Mouse (Mus musculus) midbrain, embryonic 12.5 days (tissue): Measurements from ENCODE around the gene Lsm12. TPM values are rescaled to one million over a fixed set of nuclear protein-coding genes. Genes with fewer than 3 reads are reported as not detected.

ENCODE experiments used
- ATAC-seq: fragments of 200-750 bp; cut with Nextera tagmentation; 2 replicates; pipeline ENCODE4 v1.8.0; 2017; ENCODE audit warnings: low read depth, moderate TSS enrichment, moderate library complexity; ENCODE audit not compliant: low FRiP score
- H3K27ac ChIP-seq: fragments of 300-500 bp; sonication (generic); replicated peaks from 2 replicates; pipeline ENCODE4 v1.5.1; 2016; ENCODE audit warnings: mild to moderate bottlenecking
- H3K27me3 ChIP-seq: fragments of 300-500 bp; sonication (generic); 2 replicates; pipeline ENCODE4 v1.6.1; 2016; ENCODE audit warnings: mild to moderate bottlenecking
- H3K36me3 ChIP-seq: fragments of 300-500 bp; sonication (generic); 2 replicates; pipeline ENCODE4 v1.6.1; 2016
- H3K4me1 ChIP-seq: fragments of 300-500 bp; sonication (generic); 2 replicates; pipeline ENCODE4 v1.6.1; 2016
- H3K4me2 ChIP-seq: fragments of 300-500 bp; sonication (generic); replicated peaks from 2 replicates; pipeline ENCODE4 v1.6.1; 2016; ENCODE audit warnings: mild to moderate bottlenecking, moderate library complexity
- H3K4me3 ChIP-seq: fragments of 300-500 bp; sonication (generic); 2 replicates; pipeline ENCODE4 v1.5.1; 2016; ENCODE audit warnings: mild to moderate bottlenecking
- H3K9ac ChIP-seq: fragments of 300-500 bp; sonication (generic); replicated peaks from 2 replicates; pipeline ENCODE4 v1.6.1; 2016; ENCODE audit warnings: mild to moderate bottlenecking, moderate library complexity
- H3K9me3 ChIP-seq: fragments of 300-500 bp; sonication (generic); 2 replicates; pipeline ENCODE4 v1.6.1; 2016; ENCODE audit warnings: mild to moderate bottlenecking
- WGBS: fragments of 180-500 bp; shearing (Covaris S2); methylation state at CpG from one replicate; pipeline ENCODE4 v1.1.7; 2016; 5-methylcytosine and 5-hydroxymethylcytosine counted together
- polyA plus RNA-seq: library from polyadenylated mRNA; unstranded; fragments of >200 nt; fragmentation: Nextera tagmentation; extraction: Ambion mirVana; gene quantifications from 2 replicates; pipeline ENCODE4 v1.2.1, GENCODE M21; 2016

The Lsm12 gene
- polyA plus RNA-seq, 1 experiment from 2014 or later, result 119 TPM

DNA sequence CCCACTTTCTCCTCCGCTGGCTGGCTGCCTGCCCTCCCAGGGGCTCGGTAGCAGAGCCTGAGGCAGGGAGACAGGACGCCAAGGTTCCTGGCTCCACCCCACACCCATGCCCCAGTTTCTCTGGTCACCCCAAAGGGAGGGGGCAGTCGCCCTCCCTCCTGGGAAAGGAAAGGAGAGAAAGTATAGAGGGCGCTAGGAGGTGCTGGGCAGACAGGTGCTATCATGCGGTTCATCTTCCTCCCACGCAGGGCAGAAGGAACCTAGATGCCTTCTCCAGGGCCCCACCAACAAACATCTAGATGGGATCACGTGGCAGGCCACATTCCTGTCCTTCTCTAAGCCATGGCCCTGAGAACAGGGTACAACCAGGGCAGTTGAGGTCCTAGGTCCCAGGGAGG, 36.9 kb upstream of the Lsm12 start:
- 81% methylated on average over 8 of the region's 8 CpGs for WGBS
- H3K4me1 ChIP-seq, result peaks cover 66% of the 10 kb centered on the region
- no peak overlapping the region for H3K27ac ChIP-seq
- H3K4me2 ChIP-seq, result no peak overlapping the region
- no peak overlapping the region for H3K4me3 ChIP-seq
- no peak overlapping the region for H3K9ac ChIP-seq
- H3K27me3 ChIP-seq, result no peaks in the 10 kb centered on the region
- no peaks in the 10 kb centered on the region for H3K9me3 ChIP-seq
- peaks cover 37% of the 10 kb centered on the region for H3K36me3 ChIP-seq
- ATAC-seq, result no peak

GRCm38 (mm10) chr11:102221243-102221953, 36.3 kb upstream of the Lsm12 start:
- no peak overlapping the region for H3K4me3 ChIP-seq
- H3K4me1 ChIP-seq, result peaks cover 65% of the 10 kb centered on the region
- no peak overlapping the region for H3K27ac ChIP-seq
- no peak overlapping the region for H3K4me2 ChIP-seq
- ATAC-seq, result no peak
- H3K27me3 ChIP-seq, result no peaks in the 10 kb centered on the region
- no peak overlapping the region for H3K9ac ChIP-seq
- no peaks in the 10 kb centered on the region for H3K9me3 ChIP-seq
- H3K36me3 ChIP-seq, result peaks cover 37% of the 10 kb centered on the region
- 90% methylated on average over 8 of the region's 8 CpGs for WGBS

DNA sequence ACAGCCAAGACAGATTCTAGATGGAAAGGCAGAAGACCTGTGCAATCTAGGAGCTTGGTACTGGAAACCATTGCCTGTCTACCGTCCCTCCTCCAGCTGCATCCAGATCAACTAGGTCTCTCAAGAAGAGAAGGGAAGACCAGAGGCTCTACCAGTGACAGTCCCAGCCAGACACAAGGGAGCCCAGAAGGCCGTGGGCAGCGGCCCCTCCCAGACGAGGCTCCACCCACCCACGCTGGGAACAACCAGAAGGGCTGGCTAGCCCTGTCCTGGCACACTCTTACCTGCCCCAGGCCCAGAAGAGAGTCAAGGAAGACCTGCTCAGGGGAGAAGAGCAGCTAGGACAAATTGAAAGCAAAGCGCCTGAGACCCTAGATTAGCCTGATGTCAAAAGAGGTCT, 35.4 kb upstream of the Lsm12 start:
- H3K4me2 ChIP-seq, result no peak overlapping the region
- H3K9me3 ChIP-seq, result no peaks in the 10 kb centered on the region
- H3K9ac ChIP-seq, result no peak overlapping the region
- H3K27me3 ChIP-seq, result no peaks in the 10 kb centered on the region
- H3K27ac ChIP-seq, result no peak overlapping the region
- WGBS, result 77% methylated on average over 6 of the region's 6 CpGs
- peaks cover 67% of the 10 kb centered on the region for H3K4me1 ChIP-seq
- H3K36me3 ChIP-seq, result peaks cover 37% of the 10 kb centered on the region
- ATAC-seq, result no peak
- H3K4me3 ChIP-seq, result no peak overlapping the region

DNA sequence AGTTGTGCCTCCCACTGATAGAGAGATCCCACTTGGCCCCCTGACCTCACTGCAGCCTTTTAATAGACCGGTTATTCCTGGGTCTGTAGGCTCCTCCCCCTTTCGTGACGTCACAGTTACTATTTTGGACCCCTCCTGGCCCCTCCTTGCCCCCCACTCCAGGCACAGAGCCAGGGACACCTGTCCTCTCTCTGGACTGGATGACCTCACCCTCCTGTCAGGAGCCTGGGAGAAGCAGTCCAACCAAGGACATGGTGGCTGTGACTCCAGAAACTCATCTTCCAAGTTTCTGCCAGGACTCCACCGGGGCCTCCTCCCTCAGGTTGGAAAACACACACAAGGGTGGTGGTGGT, 34.9 kb upstream of the Lsm12 start:
- H3K27me3 ChIP-seq, result no peaks in the 10 kb centered on the region
- no peak overlapping the region for H3K4me3 ChIP-seq
- H3K9me3 ChIP-seq, result no peaks in the 10 kb centered on the region
- H3K4me2 ChIP-seq, result no peak overlapping the region
- ATAC-seq, result no peak
- H3K9ac ChIP-seq, result no peak overlapping the region
- WGBS, result 76% methylated on average over 4 of the region's 4 CpGs
- no peak overlapping the region for H3K27ac ChIP-seq
- H3K36me3 ChIP-seq, result peaks cover 37% of the 10 kb centered on the region
- H3K4me1 ChIP-seq, result peaks cover 67% of the 10 kb centered on the region

DNA sequence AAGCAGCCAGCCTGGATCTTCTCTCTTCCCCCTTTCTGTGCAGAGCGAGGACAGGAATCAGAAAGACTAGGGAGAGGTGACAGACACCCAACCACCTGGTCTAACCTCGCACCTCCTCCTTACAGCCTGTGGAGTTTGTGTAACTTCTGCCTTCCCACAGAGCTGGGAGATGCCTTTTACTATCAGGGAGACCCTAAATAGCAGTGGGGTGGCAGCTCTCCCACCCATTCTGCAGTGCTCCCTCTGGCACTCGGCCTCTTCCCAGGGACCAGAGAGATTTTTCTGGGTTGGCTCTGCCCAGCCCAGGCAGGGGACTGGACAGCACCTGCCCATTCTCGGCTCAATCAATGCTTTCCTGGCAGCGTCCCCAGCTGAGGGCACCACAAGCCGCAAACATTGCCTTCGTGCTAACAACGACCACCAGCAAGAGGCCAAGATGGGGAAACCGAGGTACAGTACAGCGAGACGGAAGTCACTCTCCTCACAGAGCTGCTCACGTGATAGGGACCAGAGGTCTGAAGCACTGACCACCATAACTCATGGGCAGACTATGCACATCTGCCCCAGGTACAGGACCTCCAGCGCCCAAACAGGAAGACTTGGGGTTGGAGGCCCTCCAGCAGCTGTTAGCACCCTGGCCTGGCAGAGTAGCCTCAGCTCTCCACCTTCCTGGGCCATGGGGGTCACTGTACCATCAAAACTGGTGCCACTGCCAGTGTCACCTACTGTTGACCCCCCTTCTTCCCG, 34.3 kb upstream of the Lsm12 start:
- Histone ChIP-seq H3K9me3 (no peaks in the 10 kb centered on the region), H3K9ac (peak overlapping the region; percentile 40), H3K4me3 (no peak overlapping the region), H3K36me3 (peaks cover 37% of the 10 kb centered on the region), H3K27me3 (no peaks in the 10 kb centered on the region), H3K4me2 (peak overlapping the region; percentile 30), H3K27ac (peak overlapping the region; percentile 81), H3K4me1 (peaks cover 66% of the 10 kb centered on the region)
- no peak for ATAC-seq
- 74% methylated on average over 14 of the region's 14 CpGs for WGBS

- Histone ChIP-seq H3K4me2 (peak overlapping the region; percentile 30), H3K36me3 (peaks cover 35% of the 10 kb centered on the region), H3K4me3 (peak overlapping the region; percentile 3; the same call in 1 of the 2 replicates), H3K27me3 (no peaks in the 10 kb centered on the region), H3K27ac (peak overlapping the region; percentile 81), H3K4me1 (peaks cover 63% of the 10 kb centered on the region), H3K9me3 (no peaks in the 10 kb centered on the region), H3K9ac (peak overlapping the region; percentile 40)
- 0% methylated on average over 10 of the region's 10 CpGs for WGBS
- ATAC-seq, result peak; percentile 79
Measured at GRCm38 (mm10) chr11:102218783-102219182, 33.7 kb upstream of the Lsm12 start.

DNA sequence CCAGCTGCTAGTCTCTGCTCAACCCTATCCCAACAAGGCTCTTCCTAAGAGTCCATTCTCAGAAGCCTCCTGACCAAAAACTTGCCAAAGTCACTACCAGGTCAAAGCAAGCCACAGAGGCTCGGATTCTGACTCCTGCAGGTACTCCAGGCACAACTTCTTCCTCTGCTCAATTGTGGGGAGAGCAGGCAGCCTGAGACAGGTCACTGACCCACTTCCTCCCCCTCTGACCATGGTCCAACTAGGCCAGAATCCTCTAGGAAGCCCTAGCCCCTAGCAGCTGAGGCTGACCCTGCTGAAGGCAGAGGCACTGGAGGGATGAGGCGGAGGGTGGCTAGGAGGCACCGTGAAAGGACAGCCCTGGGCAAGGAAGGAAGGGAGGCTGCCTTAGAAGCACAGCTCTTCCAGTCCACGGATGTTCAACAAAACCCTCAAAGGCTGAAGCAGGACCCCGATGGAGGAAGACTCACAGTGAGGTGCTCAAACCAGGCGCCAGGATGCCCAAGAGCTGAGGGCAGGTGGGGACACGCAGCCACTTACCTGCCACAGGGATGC, 32.9 kb upstream of the Lsm12 start:
- WGBS, result 87% methylated on average over 7 of the region's 7 CpGs
- peak overlapping the region; percentile 40; the same call in 1 of the 2 replicates for H3K9ac ChIP-seq
- peak overlapping the region; percentile 81 for H3K27ac ChIP-seq
- H3K4me1 ChIP-seq, result peaks cover 58% of the 10 kb centered on the region
- H3K9me3 ChIP-seq, result no peaks in the 10 kb centered on the region
- no peak for ATAC-seq
- H3K4me3 ChIP-seq, result no peak overlapping the region; the same call in 1 of the 2 replicates
- H3K36me3 ChIP-seq, result peaks cover 29% of the 10 kb centered on the region
- H3K27me3 ChIP-seq, result no peaks in the 10 kb centered on the region
- H3K4me2 ChIP-seq, result peak overlapping the region; percentile 30

DNA sequence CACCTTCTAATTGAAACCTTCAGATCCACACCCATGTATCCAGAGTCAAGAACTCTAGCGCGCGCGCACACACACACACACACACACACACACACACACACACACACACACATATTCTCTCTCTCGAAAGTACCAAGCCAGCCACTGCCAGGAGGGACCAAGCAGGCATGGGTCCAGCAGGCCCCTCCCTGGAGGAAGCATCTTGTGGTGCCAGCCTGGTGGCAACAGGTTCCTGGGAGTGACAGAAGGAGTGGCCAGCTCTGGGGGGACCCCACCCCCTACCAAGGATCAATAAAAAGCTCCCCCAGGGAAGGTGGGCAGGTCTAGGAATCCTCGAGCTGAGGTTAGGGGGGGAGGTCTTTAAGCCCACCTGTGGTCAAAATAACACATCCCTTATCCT, 32.3 kb upstream of the Lsm12 start:
- H3K9me3 ChIP-seq, result no peaks in the 10 kb centered on the region
- ATAC-seq, result no peak
- WGBS, result 85% methylated on average over 6 of the region's 6 CpGs
- H3K4me3 ChIP-seq, result no peak overlapping the region
- no peak overlapping the region for H3K27ac ChIP-seq
- no peak overlapping the region for H3K4me2 ChIP-seq
- H3K4me1 ChIP-seq, result peaks cover 58% of the 10 kb centered on the region
- H3K27me3 ChIP-seq, result no peaks in the 10 kb centered on the region
- H3K36me3 ChIP-seq, result peaks cover 29% of the 10 kb centered on the region
- H3K9ac ChIP-seq, result no peak overlapping the region

DNA sequence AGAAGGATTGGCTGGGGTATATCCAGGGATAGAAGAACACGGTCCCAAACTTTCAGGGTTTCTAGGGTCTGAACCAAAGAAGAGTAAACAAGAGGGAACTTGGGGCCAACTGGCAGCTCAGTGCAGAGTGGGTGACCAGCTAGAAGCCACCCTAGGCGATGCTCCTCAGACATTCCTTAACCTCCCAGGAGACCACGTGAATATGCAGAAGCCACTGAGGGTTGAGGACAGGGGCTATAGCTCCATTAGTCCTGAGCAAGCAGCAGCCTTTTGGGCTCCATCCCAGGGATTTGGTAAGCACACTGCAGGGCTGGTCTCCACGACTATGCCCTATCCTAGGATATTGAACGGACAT, 31.8 kb upstream of the Lsm12 start:
- Histone ChIP-seq H3K9ac (no peak overlapping the region), H3K9me3 (no peaks in the 10 kb centered on the region), H3K4me1 (peaks cover 58% of the 10 kb centered on the region), H3K4me2 (no peak overlapping the region), H3K27ac (no peak overlapping the region), H3K27me3 (no peaks in the 10 kb centered on the region), H3K36me3 (peaks cover 24% of the 10 kb centered on the region), H3K4me3 (no peak overlapping the region)
- ATAC-seq, result no peak
- WGBS, result 66% methylated on average over 5 of the region's 5 CpGs

DNA sequence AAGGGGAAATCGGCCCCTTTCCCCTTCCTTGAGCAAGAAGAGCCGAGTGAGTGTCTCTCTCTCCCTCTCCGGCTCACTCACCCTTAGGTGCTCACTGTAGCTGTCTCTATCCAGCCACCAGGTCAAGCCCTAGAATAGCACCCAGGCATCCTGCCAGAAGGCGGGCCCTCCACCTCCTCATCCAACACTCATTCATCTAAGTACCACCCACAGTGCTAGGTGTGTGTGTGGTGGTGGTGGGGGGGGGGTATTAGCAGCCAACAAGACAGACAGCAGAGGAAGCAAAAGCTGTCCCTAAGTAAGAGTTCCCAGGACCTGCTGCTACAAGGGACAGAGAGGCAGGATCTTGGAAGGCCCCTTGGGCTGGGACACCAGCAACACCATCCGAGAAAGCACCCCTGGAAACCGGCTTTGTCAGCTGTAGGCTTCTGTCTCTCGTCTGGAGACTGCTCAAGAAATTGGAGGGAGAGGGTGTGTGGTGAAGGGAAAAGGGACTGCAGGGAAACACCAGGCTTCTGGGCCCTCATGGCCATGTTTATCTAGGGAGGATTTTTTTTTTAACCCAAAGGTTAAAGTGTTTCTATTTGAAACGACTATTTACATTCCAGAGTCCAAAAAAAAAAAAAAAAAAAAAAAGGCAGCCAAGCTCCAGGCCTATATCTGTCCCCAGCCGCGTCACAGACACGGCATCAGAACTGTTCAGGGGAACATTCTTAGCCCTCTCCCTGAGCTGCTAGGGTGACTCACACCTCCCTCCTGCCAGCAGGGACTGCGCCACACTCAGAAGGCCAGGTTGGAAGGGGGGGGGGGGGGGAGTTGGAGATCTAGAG, 31.2 kb upstream of the Lsm12 start:
- no peak overlapping the region for H3K27ac ChIP-seq
- no peaks in the 10 kb centered on the region for H3K9me3 ChIP-seq
- H3K4me1 ChIP-seq, result peaks cover 62% of the 10 kb centered on the region
- 0 out of 2 replicates have a peak overlapping the region, but pooled peaks have one; percentile 17 for H3K9ac ChIP-seq
- no peak overlapping the region for H3K4me2 ChIP-seq
- H3K36me3 ChIP-seq, result peaks cover 19% of the 10 kb centered on the region
- H3K4me3 ChIP-seq, result no peak overlapping the region
- no peaks in the 10 kb centered on the region for H3K27me3 ChIP-seq
- WGBS, result 59% methylated on average over 12 of the region's 12 CpGs
- no peak for ATAC-seq

- 80% methylated on average over 11 of the region's 11 CpGs for WGBS
- peaks cover 11% of the 10 kb centered on the region for H3K36me3 ChIP-seq
- H3K9me3 ChIP-seq, result no peaks in the 10 kb centered on the region
- no peak overlapping the region for H3K4me2 ChIP-seq
- 0 out of 2 replicates have a peak overlapping the region, but pooled peaks have one; percentile 4 for H3K9ac ChIP-seq
- H3K4me3 ChIP-seq, result no peak overlapping the region
- no peak overlapping the region for H3K27ac ChIP-seq
- H3K4me1 ChIP-seq, result peaks cover 62% of the 10 kb centered on the region
- H3K27me3 ChIP-seq, result no peaks in the 10 kb centered on the region
- ATAC-seq, result no peak
Measured at GRCm38 (mm10) chr11:102215511-102215910, 30.4 kb upstream of the Lsm12 start.
